Mouse (Mus musculus) lung, embryonic 16.5 days (tissue): ENCODE measurements at regions not wholly inside any gene's neighbourhood (a gene's known extent, or its start where the extent isn't known, plus 50 kb on each side); places are given as distances from the start of the nearest gene placed in this dataset.
"Not testable (repeated sequence)": the region's sequence is repeated elsewhere in the genome, so short reads cannot be mapped to it uniquely, and the experiment has no call there.

ENCODE experiments used
- ATAC-seq: fragments of 200-750 bp; cut with Nextera tagmentation; 2 replicates; pipeline ENCODE4 v1.8.0; 2017; ENCODE audit warnings: low read depth, mild to moderate bottlenecking, moderate library complexity
- H3K27ac ChIP-seq: fragments of 300-500 bp; sonication (generic); 2 replicates; pipeline ENCODE4 v1.5.1; 2014; ENCODE audit warnings: mild to moderate bottlenecking, control low read depth, low read length
- H3K27me3 ChIP-seq: fragments of 300-500 bp; sonication (generic); 2 replicates; pipeline ENCODE4 v1.6.1; 2014; ENCODE audit warnings: low read depth, low read length, mixed read lengths; ENCODE audit not compliant: control insufficient read depth, insufficient read depth
- H3K36me3 ChIP-seq: fragments of 300-500 bp; sonication (generic); 2 replicates; pipeline ENCODE4 v1.6.1; 2014; ENCODE audit warnings: low read length; ENCODE audit not compliant: control insufficient read depth, insufficient read depth
- H3K4me1 ChIP-seq: fragments of 300-500 bp; sonication (generic); replicated peaks from 2 replicates; pipeline ENCODE4 v1.6.1; 2014; ENCODE audit warnings: low read length, mixed read lengths; ENCODE audit not compliant: control insufficient read depth, insufficient read depth
- H3K4me2 ChIP-seq: fragments of 300-500 bp; sonication (generic); 2 replicates; pipeline ENCODE4 v1.6.1; 2014; ENCODE audit warnings: low read depth, low read length, control low read depth
- H3K4me3 ChIP-seq: fragments of 300-500 bp; sonication (generic); 2 replicates; pipeline ENCODE4 v1.5.1; 2014; ENCODE audit warnings: mild to moderate bottlenecking, low read length, control low read depth
- H3K9ac ChIP-seq: fragments of 300-500 bp; sonication (generic); 2 replicates; pipeline ENCODE4 v1.6.1; 2014; ENCODE audit warnings: low read length, control low read depth
- H3K9me3 ChIP-seq: fragments of 300-500 bp; sonication (generic); 2 replicates; pipeline ENCODE4 v1.6.1; 2016; ENCODE audit warnings: low read length; ENCODE audit not compliant: control insufficient read depth
- WGBS: fragments of 180-500 bp; shearing (Covaris S2); extraction: QIAGEN DNeasy Blood & Tissue Kit; methylation state at CpG from one replicate; pipeline ENCODE4 v1.1.7; 2014; 5-methylcytosine and 5-hydroxymethylcytosine counted together

DNA sequence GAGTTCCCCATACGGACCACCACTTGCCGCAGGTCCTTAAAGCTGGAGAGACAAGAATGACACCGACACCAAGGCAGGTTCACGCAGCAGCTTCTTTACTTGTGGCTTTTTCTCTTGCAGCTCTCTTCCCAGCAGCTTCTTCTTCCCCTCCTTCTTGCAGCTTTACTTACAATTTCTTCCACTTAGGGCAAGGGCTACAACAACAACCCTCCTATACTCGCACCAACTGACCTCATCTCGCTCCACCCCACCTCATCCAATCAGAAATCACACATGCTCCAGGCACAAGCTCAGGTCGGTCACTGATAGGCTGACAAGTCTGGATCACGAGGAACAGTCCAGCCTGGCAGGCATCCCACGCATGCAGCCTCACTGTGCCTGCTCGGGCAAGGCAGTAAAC lies 1402.4 kb upstream of the 1700008P02Rik start:
- Histone ChIP-seq H3K4me2 (no peak overlapping the region), H3K27ac (no peak overlapping the region), H3K27me3 (no peaks in the 10 kb centered on the region), H3K36me3 (no peaks in the 10 kb centered on the region), H3K4me3 (no peak overlapping the region), H3K4me1 (no peaks in the 10 kb centered on the region), H3K9me3 (no peaks in the 10 kb centered on the region), H3K9ac (no peak overlapping the region)
- WGBS: 84% methylated on average over 10 of the region's 10 CpGs
- no peak for ATAC-seq

DNA sequence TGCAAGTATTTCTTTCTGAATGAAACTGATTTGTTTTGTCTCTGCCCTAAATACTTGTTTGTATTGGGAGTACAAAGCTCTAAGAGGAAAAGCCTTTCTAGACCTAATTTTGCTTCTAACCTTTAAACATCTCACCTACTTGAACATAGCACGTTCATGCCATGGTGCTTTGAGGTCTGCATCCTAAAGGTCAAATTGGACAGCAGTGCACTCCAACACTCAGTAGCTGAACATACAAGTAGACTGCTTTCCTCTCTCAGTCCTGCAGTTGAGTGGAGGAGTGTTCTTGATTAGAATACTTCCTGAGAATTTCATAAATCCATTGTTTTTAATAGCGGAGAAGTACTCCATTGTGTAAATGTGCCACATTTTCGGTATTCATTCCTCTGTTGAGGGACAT lies 1397.2 kb upstream of the 1700008P02Rik start:
- no peak for ATAC-seq
- no peak overlapping the region for H3K4me2 ChIP-seq
- no peaks in the 10 kb centered on the region for H3K36me3 ChIP-seq
- H3K9ac ChIP-seq: no peak overlapping the region
- 77% methylated on average over 3 of the region's 3 CpGs for WGBS
- H3K4me3 ChIP-seq: no peak overlapping the region
- no peaks in the 10 kb centered on the region for H3K4me1 ChIP-seq
- H3K27me3 ChIP-seq: no peaks in the 10 kb centered on the region
- no peaks in the 10 kb centered on the region for H3K9me3 ChIP-seq
- H3K27ac ChIP-seq: no peak overlapping the region

DNA sequence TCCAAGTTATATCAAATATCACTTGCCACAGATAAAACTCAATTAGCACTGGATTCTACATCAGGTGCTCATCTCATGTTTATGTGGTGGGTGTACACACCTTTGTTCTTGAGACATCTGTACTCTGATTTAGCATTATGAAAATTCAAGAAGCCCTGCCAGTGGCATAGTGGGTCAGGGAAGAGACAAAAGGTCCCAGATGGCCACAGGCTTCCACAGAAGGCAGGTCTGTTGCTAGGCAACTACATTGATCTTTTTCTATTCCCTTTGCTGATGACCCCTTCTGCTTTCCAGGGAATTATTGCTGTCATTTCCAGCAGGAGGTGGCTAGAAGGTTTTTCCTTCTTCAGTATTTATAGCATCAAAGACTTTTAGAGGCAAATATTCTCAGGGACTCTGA lies 1396.7 kb upstream of the 1700008P02Rik start:
- no peaks in the 10 kb centered on the region for H3K27me3 ChIP-seq
- H3K9ac ChIP-seq: no peak overlapping the region
- ATAC-seq: no peak
- H3K27ac ChIP-seq: no peak overlapping the region
- no peaks in the 10 kb centered on the region for H3K4me1 ChIP-seq
- H3K4me2 ChIP-seq: no peak overlapping the region
- H3K36me3 ChIP-seq: no peaks in the 10 kb centered on the region
- H3K4me3 ChIP-seq: no peak overlapping the region
- H3K9me3 ChIP-seq: no peaks in the 10 kb centered on the region

DNA sequence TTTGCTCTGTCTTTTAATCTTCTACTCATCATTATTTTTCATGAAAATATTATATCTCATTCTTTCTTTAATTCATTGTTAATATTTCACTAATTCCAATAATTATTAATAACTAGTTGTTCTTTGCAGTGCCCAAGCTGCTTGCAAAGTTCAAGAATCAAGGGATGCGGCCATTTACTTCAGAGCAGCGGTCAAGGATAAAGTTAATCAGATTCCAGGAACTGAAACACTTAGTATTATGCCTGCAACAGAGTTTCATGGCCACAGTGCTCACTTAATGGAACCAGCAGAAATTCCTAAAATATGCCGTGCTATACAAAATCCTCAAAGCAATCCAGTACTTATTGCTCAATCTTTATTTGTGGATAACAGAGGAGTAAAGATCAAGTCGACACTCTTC lies 1389.7 kb upstream of the 1700008P02Rik start:
- WGBS: 77% methylated on average over 4 of the region's 4 CpGs
- Histone ChIP-seq H3K36me3 (no peaks in the 10 kb centered on the region), H3K4me2 (no peak overlapping the region), H3K27me3 (no peaks in the 10 kb centered on the region), H3K27ac (no peak overlapping the region), H3K9ac (no peak overlapping the region), H3K4me1 (no peaks in the 10 kb centered on the region), H3K9me3 (no peaks in the 10 kb centered on the region), H3K4me3 (no peak overlapping the region)
- no peak for ATAC-seq

DNA sequence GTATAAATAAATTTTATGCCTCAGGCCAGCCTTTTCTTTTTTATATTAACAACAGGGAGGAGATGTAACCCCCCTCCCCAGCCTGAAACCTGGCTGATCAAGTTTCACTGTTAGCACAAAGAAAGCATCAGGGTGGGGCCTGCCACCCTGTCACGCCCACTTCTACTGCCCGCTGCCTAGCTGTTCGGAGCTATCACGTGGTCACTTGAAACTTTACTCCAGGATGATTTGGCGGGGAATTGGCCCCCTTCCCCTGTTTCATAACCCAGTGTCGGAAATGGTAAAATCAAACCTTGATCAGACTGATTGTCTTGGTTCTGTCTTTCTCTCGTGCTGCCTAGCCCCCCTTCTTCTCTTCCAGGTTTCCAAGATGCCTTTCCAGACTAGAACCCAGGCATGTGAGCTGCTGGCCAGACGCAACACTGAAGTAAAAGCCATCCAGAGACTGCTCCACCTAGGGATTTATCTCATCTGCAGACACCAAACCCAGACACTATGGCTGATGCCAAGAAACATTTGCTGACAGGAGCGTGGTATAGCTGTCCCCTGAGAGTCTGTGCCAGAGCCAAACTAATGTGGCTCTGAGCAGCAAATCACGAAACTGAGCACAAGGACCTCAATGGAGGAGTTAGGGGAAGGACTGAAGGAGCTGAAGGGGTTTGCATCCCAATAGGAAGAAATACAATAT lies 1386.6 kb upstream of the 1700008P02Rik start:
- H3K9me3 ChIP-seq: no peaks in the 10 kb centered on the region
- no peaks in the 10 kb centered on the region for H3K27me3 ChIP-seq
- H3K4me1 ChIP-seq: no peaks in the 10 kb centered on the region
- 56% methylated on average over 10 of the region's 10 CpGs for WGBS
- no peak overlapping the region for H3K9ac ChIP-seq
- H3K36me3 ChIP-seq: no peaks in the 10 kb centered on the region
- no peak overlapping the region for H3K4me2 ChIP-seq
- no peak for ATAC-seq
- no peak overlapping the region for H3K27ac ChIP-seq
- no peak overlapping the region for H3K4me3 ChIP-seq

DNA sequence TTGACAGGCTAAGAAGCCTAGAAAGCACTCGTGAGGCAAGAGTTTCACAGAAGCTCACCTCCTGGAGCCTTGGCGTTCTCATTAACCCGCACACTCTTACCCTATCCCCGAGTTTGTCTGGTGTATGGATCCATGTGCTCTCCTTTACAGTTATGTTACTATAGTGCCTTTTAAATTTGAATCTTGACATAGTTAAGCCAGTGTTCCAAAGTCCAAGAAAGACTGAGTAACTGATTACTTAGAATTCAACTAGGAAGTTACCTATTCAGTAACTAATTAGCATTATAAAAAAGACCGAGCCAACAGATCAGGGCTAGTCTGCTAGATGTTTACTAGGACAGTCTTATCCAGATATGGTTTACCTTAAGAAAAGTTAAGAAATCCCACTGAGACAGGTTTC lies 1386.0 kb upstream of the 1700008P02Rik start:
- no peaks in the 10 kb centered on the region for H3K36me3 ChIP-seq
- 74% methylated on average over 5 of the region's 5 CpGs for WGBS
- no peaks in the 10 kb centered on the region for H3K4me1 ChIP-seq
- H3K4me3 ChIP-seq: no peak overlapping the region
- H3K9ac ChIP-seq: no peak overlapping the region
- H3K27ac ChIP-seq: no peak overlapping the region
- no peaks in the 10 kb centered on the region for H3K27me3 ChIP-seq
- H3K4me2 ChIP-seq: no peak overlapping the region
- no peak for ATAC-seq
- no peaks in the 10 kb centered on the region for H3K9me3 ChIP-seq

DNA sequence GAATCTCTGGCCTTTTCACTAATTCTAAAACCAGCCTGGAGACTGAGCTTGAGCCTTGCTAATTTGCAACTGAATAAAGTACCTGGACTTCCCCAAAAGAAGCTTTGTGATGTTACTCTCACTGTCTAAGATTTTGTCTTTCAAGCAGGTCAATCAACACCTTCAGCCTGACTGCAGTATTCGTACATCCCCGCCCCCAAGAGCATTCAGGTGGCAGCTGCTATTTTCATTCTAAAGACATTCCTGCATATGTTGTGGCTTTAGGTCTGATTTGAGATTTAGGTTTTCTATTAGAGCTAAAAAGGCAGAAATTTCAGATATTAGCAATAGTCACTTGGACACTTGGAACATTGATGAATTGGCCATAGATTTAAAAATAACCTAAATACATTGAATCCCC lies 1385.4 kb upstream of the 1700008P02Rik start:
- ATAC-seq, H3K4me2 ChIP-seq, H3K9ac ChIP-seq, H3K9me3 ChIP-seq, H3K27ac ChIP-seq, H3K4me3 ChIP-seq, H3K27me3 ChIP-seq, H3K36me3 ChIP-seq, H3K4me1 ChIP-seq: not testable (repeated sequence)
- 79% methylated on average over 2 of the region's 2 CpGs for WGBS

DNA sequence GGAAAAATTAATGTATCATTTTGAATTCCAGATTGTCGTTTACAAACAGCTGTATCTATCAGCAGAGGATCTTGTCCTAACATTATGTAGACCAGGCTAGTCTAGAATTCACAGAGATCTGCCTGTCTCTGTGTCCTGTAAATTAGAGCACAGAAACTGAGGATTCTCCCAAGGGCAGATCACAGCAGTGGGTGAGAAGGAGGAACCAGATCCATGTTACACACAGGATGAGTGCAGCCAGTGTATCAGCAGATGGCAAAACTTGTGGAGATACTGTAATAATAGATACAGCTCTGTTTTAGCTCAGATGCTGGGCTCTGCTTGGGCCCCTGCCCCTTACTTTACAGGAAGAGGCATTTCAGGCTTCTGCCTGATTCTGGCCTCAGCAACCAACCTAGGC lies 1384.0 kb upstream of the 1700008P02Rik start:
- H3K4me1 ChIP-seq: no peaks in the 10 kb centered on the region
- H3K9me3 ChIP-seq: no peaks in the 10 kb centered on the region
- no peak for ATAC-seq
- H3K4me3 ChIP-seq: no peak overlapping the region
- 96% methylated on average over 1 of the region's 1 CpGs for WGBS
- H3K27me3 ChIP-seq: no peaks in the 10 kb centered on the region
- H3K9ac ChIP-seq: no peak overlapping the region
- no peak overlapping the region for H3K4me2 ChIP-seq
- no peak overlapping the region for H3K27ac ChIP-seq
- H3K36me3 ChIP-seq: no peaks in the 10 kb centered on the region

DNA sequence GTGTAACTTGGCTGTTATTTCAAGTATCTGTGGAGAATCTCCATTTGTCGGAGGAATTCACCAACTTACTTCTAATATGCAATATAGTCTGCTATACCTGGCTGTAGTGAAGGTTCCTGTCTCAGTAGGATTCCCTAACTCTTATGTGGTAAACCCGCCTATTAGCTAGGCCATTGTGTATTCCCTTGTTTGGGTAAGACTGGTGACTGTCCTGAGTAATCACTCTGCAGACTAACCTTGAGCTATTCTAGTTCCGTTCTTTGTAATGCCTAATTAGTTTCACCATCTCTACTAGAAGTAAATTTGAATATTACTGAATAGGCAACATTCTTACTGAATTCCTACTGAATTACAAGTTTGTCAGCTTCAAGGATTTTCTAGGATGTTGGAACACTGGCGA lies 1380.8 kb upstream of the 1700008P02Rik start:
- no peak for ATAC-seq
- H3K4me2 ChIP-seq: no peak overlapping the region
- no peaks in the 10 kb centered on the region for H3K36me3 ChIP-seq
- H3K4me3 ChIP-seq: no peak overlapping the region
- 82% methylated on average over 4 of the region's 4 CpGs for WGBS
- no peak overlapping the region for H3K9ac ChIP-seq
- H3K27me3 ChIP-seq: no peaks in the 10 kb centered on the region
- H3K27ac ChIP-seq: no peak overlapping the region
- H3K9me3 ChIP-seq: no peaks in the 10 kb centered on the region
- no peaks in the 10 kb centered on the region for H3K4me1 ChIP-seq

DNA sequence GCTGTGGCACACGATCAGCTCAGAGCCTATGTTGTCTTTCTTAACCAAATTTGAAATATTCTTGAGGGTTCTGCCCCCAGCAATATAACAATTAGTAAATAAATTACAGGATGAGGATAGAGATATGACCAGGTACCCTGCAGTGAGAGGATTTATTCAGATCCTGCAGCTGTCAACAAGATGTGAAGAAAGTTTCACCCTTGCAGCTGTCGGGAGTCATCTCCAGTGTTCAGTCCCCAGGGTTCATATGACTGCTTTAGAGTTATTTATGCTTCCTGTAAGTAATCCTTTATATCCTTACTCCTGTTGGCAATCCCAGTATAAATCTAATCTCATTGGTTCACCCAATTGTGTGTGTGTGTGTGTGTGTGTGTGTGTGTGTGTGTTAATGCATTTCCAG lies 1372.1 kb upstream of the 1700008P02Rik start:
- Histone ChIP-seq H3K4me2 (no peak overlapping the region), H3K9me3 (no peaks in the 10 kb centered on the region), H3K27ac (no peak overlapping the region), H3K4me1 (no peaks in the 10 kb centered on the region), H3K9ac (no peak overlapping the region), H3K27me3 (no peaks in the 10 kb centered on the region), H3K4me3 (no peak overlapping the region), H3K36me3 (no peaks in the 10 kb centered on the region)
- WGBS: 72% methylated on average over 2 of the region's 2 CpGs
- ATAC-seq: no peak
